Mouse (Mus musculus): ENCODE results near the gene Cuedc2. TPM values are rescaled to one million over a fixed set of nuclear protein-coding genes. Genes with fewer than 3 reads are reported as not detected.

Cuedc2 gene
- polyA plus RNA-seq, 1 experiment from 2014 or later, result 183 TPM

DNA sequence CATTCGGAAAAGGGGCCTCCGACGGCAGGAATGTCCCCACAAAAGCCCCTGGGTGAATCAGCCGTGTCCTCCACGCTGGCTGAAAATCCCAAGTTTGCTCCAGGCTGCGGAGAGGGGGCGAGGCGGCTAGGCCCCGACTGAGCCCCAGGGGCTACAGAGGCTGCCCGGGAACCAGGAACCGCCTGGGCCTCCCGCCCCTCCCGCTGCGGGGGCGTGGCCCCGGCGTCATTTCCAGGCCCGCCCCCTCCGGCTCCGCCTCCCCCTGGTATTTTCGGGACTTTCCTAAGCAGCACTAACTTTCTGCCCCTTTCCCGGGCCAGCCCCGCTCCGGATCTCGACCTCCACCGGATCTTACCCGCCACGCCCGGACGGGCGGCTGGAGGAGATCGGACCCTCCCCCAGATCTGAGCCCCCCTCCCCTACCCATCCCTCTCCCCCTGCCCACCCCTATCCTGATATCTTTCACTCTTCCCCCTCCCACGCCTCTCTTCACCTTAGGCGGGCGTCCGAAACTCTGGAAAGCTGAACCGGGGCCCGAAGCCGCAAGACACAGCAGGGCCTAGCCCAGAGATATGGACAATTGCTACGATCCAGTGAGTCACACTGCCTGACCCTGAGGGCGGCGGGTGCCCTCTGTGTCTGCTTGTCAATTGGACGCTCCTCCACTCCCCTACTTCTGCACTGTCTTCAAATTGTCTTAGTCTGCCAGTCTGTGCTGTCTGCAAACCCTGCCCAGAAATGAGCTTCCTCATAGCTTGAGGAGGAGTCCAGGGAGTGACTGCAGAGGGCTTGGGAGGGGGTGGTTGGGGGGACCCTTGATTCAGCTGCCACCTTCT lies 32.9 kb downstream of the Cuedc2 start:
- H3K36me3 ChIP-seq, result peaks cover 15% of the 10 kb centered on the region
- under 1% methylated on average over 42 of the region's 43 CpGs for WGBS
- peak; percentile 91 for DNase-seq (ENCODE audit: low spot score)
- peak overlapping the region; percentile 69 for H3K4me3 ChIP-seq
- peaks cover 37% of the 10 kb centered on the region for H3K4me1 ChIP-seq
- H3K27me3 ChIP-seq (ENCODE audit: low read depth, poor library complexity, severe bottlenecking), result peaks cover 47% of the 10 kb centered on the region
- no peaks in the 10 kb centered on the region for H3K9me3 ChIP-seq (replicated peaks)
- peak overlapping the region; percentile 78 for H3K27ac ChIP-seq

DNA sequence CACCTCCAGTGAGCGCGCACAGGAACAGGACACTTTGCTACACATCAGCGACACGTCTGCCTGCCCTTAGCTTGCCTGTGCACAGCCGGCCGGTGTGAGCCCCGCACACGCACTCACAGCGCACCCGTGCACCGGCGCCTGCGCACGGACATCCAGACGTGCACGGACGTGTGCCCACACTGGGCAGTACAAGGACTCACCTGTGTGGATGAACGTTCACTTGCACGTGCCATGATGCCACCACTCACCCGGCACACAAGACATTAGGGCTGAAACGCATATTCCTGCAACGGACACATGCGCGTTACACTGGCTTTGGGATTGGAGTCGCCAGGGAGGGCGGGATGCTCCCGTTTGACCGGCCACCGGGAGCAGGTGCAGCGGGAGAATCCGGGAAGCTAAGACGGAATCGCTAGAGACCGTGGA lies 33.6 kb downstream of the Cuedc2 start:
- H3K27ac ChIP-seq, result peak overlapping the region; percentile 78

GRCm38 (mm10) chr19:46304216-46304841 lies 34.2 kb downstream of the Cuedc2 start, which contains the start of gene Nfkb2:
Gene Nfkb2, plus strand, starts transcription at chr19:46304320.
- peak within 1 kb of the TSS; percentile 69 for H3K4me3 ChIP-seq
- peaks cover 37% of the 10 kb centered on the region for H3K4me1 ChIP-seq

More for the DNA sequence above, 33.6 kb downstream of the Cuedc2 start:
- H3K9me3 ChIP-seq (replicated peaks), result no peaks in the 10 kb centered on the region
- DNase-seq (ENCODE audit: low spot score), result no peak
- peaks cover 40% of the 10 kb centered on the region for H3K27me3 ChIP-seq (ENCODE audit: low read depth, poor library complexity, severe bottlenecking)
- H3K4me3 ChIP-seq, result peak overlapping the region; percentile 69
- H3K36me3 ChIP-seq, result peaks cover 8% of the 10 kb centered on the region
- peaks cover 37% of the 10 kb centered on the region for H3K4me1 ChIP-seq
- WGBS, result under 1% methylated on average over 34 of the region's 34 CpGs

GRCm38 (mm10) chr19:46303251-46304215 lies 35.0 kb downstream of the Cuedc2 start:
- peak; percentile 26 for DNase-seq (ENCODE audit: low spot score)
- Histone ChIP-seq H3K36me3 (0 out of 2 replicates have a peak, but pooled peaks cover 4% of the 10 kb centered on the region), H3K4me1 (peaks cover 30% of the 10 kb centered on the region), H3K27ac (no peak overlapping the region), H3K4me3 (peak overlapping the region; percentile 69), H3K27me3 (ENCODE audit: low read depth, poor library complexity, severe bottlenecking) (peaks cover 28% of the 10 kb centered on the region), H3K9me3 (replicated peaks) (no peaks in the 10 kb centered on the region)
- WGBS, result 54% methylated on average over 18 of the region's 18 CpGs

More at GRCm38 (mm10) chr19:46304216-46304841, 34.2 kb downstream of the Cuedc2 start, which contains the start of gene Nfkb2:
- Histone ChIP-seq H3K27me3 (ENCODE audit: low read depth, poor library complexity, severe bottlenecking) (peaks cover 35% of the 10 kb centered on the region), H3K9me3 (replicated peaks) (no peaks in the 10 kb centered on the region), H3K36me3 (0 out of 2 replicates have a peak, but pooled peaks cover 4% of the 10 kb centered on the region), H3K27ac (peak within 1 kb of the TSS; percentile 78)
- DNase-seq (ENCODE audit: low spot score), result peak; percentile 90
- WGBS, result under 1% methylated on average over 39 of the region's 39 CpGs

DNA sequence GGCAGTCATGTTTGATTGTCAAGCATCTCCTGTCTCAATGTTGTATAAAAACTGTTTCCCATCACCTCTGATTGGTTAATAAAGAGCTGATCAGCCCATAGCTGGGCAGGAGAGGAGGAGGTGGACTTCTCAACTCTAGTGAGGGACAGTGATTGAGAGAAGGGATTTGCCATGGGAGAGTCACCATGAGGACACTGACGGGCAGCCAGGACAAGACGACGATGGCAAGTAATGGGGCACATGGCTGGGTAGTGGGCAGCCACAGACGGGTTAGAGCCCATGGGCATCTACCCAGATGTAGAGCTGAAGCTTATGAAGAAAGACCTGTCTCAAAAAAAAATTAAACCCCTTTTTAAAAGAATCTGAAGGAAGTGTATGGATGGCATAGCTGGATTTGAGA lies 36.0 kb downstream of the Cuedc2 start:
- peaks cover 19% of the 10 kb centered on the region for H3K27me3 ChIP-seq (ENCODE audit: low read depth, poor library complexity, severe bottlenecking)
- 0 out of 2 replicates have a peak, but pooled peaks cover 3% of the 10 kb centered on the region for H3K36me3 ChIP-seq
- DNase-seq (ENCODE audit: low spot score), result peak; percentile 5
- no peaks in the 10 kb centered on the region for H3K9me3 ChIP-seq (replicated peaks)
- peaks cover 28% of the 10 kb centered on the region for H3K4me1 ChIP-seq
- no peak overlapping the region for H3K27ac ChIP-seq
- H3K4me3 ChIP-seq, result no peak overlapping the region
- WGBS, result 93% methylated on average over 4 of the region's 4 CpGs

DNA sequence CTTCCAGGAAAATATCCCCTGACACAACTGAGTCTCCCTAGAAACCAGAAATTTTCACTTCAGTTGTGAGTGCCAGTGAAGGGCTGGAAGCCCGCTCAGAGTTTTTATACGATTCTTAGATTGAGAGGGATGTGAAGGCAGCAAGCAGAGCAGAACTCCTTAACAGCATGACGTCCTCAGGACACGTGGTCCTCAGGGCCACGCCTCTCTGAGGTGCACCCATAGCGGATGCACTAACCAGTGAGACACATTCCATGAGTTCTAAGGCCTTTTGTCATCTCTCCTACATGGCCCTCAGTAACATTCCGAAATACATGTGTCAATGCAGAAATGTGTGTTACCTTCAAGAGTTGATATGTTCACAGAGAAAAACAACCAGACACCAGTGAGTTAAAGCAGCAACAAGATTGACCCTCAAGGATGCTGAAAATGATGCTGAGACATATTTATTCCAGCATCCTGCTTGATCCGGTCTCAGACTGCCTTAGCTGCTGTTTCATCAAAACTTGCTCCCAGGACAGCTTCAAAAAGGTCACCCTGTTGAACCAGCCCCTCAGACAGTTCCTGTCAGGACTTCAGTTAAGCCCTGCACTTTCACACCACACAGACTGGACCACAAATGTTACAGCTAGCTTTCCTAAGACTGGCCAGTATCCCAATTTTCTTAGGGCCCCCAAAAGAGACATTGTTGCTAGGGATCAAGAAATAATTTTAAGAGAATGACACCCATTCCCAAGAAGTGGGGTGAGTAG lies 38.0 kb downstream of the Cuedc2 start:
- Histone ChIP-seq H3K9me3 (replicated peaks) (no peaks in the 10 kb centered on the region), H3K4me3 (no peak overlapping the region), H3K36me3 (no peaks in the 10 kb centered on the region), H3K27ac (no peak overlapping the region), H3K4me1 (peaks cover 17% of the 10 kb centered on the region), H3K27me3 (ENCODE audit: low read depth, poor library complexity, severe bottlenecking) (no peaks in the 10 kb centered on the region)
- WGBS, result 41% methylated on average over 8 of the region's 8 CpGs
- peak; percentile 25 for DNase-seq (ENCODE audit: low spot score)

- Histone ChIP-seq H3K4me3 (no peak overlapping the region), H3K27ac (no peak overlapping the region), H3K36me3 (no peaks in the 10 kb centered on the region), H3K4me1 (no peaks in the 10 kb centered on the region), H3K27me3 (ENCODE audit: low read depth, poor library complexity, severe bottlenecking) (no peaks in the 10 kb centered on the region), H3K9me3 (replicated peaks) (no peaks in the 10 kb centered on the region)
- WGBS, result 77% methylated on average over 4 of the region's 4 CpGs
- DNase-seq (ENCODE audit: low spot score), result no peak
Observed at GRCm38 (mm10) chr19:46296938-46297337, 41.6 kb downstream of the Cuedc2 start.

GRCm38 (mm10) chr19:46290535-46291105 lies 47.9 kb downstream of the Cuedc2 start:
- Histone ChIP-seq H3K9me3 (replicated peaks) (no peaks in the 10 kb centered on the region), H3K4me3 (no peak overlapping the region), H3K4me1 (no peaks in the 10 kb centered on the region), H3K27ac (no peak overlapping the region), H3K36me3 (peaks cover 13% of the 10 kb centered on the region), H3K27me3 (ENCODE audit: low read depth, poor library complexity, severe bottlenecking) (no peaks in the 10 kb centered on the region)
- WGBS, result 68% methylated on average over 12 of the region's 12 CpGs
- no peak for DNase-seq (ENCODE audit: low spot score)

- Histone ChIP-seq H3K27me3 (ENCODE audit: low read depth, poor library complexity, severe bottlenecking) (no peaks in the 10 kb centered on the region), H3K4me1 (no peaks in the 10 kb centered on the region), H3K9me3 (replicated peaks) (no peaks in the 10 kb centered on the region), H3K27ac (no peak overlapping the region), H3K36me3 (peaks cover 43% of the 10 kb centered on the region), H3K4me3 (no peak overlapping the region)
- WGBS, result 89% methylated on average over 3 of the region's 3 CpGs
- no peak for DNase-seq (ENCODE audit: low spot score)
Observed at GRCm38 (mm10) chr19:46287566-46287965, 50.9 kb downstream of the Cuedc2 start.

DNA sequence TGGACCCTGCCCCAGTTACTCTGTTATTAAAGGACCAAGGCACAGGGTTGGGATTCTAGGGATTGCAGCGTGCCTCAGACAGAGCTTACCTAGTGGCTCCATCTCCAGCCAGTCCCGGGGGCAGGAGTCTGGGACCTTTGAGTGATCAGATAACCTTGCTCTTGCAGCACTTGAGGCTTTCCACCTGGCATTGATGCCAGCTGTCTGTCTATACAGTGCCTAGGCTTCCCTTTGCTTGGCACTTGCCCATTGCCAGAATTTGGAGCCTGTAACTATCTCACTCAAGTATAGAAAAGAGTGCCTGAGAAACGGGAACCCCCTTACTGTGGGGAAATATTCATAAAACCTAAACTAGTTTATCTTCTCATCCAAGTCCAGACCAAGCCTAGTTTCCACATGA lies 51.6 kb downstream of the Cuedc2 start:
- 95% methylated on average over 3 of the region's 3 CpGs for WGBS
- H3K27ac ChIP-seq, result no peak overlapping the region
- DNase-seq (ENCODE audit: low spot score), result no peak
- H3K36me3 ChIP-seq, result peaks cover 50% of the 10 kb centered on the region
- H3K9me3 ChIP-seq (replicated peaks), result no peaks in the 10 kb centered on the region
- H3K27me3 ChIP-seq (ENCODE audit: low read depth, poor library complexity, severe bottlenecking), result no peaks in the 10 kb centered on the region
- H3K4me1 ChIP-seq, result no peaks in the 10 kb centered on the region
- H3K4me3 ChIP-seq, result no peak overlapping the region

- Histone ChIP-seq H3K4me3 (no peak overlapping the region), H3K36me3 (peaks cover 58% of the 10 kb centered on the region), H3K27me3 (ENCODE audit: low read depth, poor library complexity, severe bottlenecking) (no peaks in the 10 kb centered on the region), H3K4me1 (no peaks in the 10 kb centered on the region), H3K27ac (no peak overlapping the region), H3K9me3 (replicated peaks) (no peaks in the 10 kb centered on the region)
- WGBS, result 92% methylated on average over 6 of the region's 6 CpGs
- DNase-seq (ENCODE audit: low spot score), result no peak
Observed at GRCm38 (mm10) chr19:46286047-46286446, 52.5 kb downstream of the Cuedc2 start.
